Mouse (Mus musculus): ENCODE measurements at regions not wholly inside any gene's neighbourhood (a gene's known extent, or its start where the extent isn't known, plus 50 kb on each side); places are given as distances from the start of the nearest gene placed in this dataset.

DNA sequence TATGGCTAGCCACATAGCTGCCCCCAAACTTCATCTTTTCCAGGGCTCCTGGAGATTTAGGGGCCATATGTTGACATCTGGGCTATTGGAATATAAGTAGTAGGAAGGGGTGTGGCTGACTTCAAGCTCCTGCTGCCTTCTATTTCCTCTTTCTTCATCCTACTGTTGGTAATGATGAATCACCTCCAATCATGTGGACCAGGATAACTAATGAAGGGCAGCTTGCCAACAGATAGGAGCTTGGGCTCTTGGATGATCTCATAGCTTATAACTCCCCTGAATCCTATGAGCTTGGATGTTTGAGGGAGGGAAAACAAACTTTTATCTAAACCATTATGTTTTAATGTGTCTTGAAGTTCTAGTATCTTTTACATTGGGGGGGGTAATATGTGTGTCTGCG lies 92.2 kb upstream of the Tsc22d2 start:
- ATAC-seq (ENCODE audit: extremely low read depth, insufficient number of reproducible peaks, low FRiP score, poor library complexity, severe bottlenecking) = no peak

DNA sequence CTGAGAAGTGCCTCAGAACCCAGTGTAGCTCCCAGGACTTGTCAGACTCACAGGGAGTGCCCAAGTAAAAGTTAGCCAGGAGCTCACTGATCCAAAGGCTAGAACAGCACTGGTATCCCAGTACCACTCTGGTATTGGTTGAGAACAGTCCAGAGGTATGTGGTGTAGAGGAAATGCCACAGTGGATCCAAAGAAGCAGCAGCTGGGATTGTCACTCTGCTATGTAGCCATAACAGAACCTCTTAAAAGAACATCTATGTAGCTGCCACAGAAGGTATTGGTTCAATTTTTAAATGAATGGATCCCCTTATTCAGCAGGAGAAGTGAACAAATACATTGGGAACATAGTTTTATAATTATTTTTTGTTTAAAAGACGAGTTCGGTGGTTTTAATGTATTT lies 86.8 kb upstream of the Tsc22d2 start:
- no peak for ATAC-seq (ENCODE audit: extremely low read depth, insufficient number of reproducible peaks, low FRiP score, poor library complexity, severe bottlenecking)

DNA sequence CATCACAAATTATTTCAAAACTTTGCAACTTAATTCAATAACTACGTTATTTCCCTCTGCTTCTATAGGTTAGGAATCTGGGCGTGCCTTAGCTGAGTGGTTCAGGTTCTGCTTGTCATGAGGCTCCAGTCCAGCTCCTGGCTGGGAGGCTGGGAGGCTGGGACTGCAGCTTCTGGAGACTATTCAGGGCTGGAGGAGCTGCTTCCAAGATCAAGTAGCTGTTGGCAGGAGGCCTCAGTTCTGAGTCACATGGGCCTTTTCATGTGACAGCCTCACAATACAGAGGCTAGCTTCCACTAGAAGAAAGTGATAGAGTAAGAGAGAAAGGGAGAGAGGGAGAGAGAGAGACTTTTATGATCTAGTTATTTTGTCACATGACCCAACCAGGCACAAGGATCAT lies 84.3 kb upstream of the Tsc22d2 start:
- no peak for ATAC-seq (ENCODE audit: extremely low read depth, insufficient number of reproducible peaks, low FRiP score, poor library complexity, severe bottlenecking)

DNA sequence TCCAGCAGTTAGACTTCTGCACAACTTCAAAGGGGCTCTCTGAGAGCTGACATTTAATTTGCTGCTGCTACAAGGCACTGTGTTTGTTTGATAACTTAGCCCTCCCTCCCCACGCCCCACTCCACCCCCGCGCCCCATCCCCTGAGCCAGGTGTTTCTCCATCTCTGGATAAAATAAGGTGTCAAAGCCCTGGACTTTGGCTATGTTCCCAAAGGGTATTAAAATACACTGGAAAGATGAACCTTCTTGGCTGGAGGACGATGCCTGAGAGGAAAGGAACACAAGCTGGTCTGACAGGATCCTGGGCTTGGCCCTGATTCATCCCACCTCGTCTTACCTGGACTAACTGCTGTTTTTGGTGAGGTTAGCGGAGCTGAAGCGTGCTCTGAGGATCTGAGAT lies 80.5 kb upstream of the Tsc22d2 start:
- no peak for ATAC-seq (ENCODE audit: extremely low read depth, insufficient number of reproducible peaks, low FRiP score, poor library complexity, severe bottlenecking)

DNA sequence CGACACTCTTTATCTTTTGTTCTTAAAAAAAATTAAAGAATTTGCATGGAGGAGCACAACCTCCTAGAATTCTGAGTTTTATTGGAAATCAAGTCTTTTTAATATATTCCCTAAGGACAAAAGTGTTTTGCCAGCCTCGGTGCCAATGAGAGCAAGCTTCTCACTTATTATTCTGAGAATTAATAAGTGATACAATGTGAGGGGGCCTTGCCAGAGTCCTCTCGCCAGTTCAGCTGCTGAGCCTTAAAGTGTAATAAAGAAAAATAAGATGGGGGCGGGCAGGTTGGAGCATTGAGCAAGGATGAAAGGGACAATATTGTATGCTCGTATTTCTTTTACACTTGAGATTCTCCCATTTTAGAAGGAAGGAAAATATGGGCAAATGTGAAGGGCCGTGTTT lies 79.2 kb upstream of the Tsc22d2 start:
- no peak for ATAC-seq (ENCODE audit: extremely low read depth, insufficient number of reproducible peaks, low FRiP score, poor library complexity, severe bottlenecking)

DNA sequence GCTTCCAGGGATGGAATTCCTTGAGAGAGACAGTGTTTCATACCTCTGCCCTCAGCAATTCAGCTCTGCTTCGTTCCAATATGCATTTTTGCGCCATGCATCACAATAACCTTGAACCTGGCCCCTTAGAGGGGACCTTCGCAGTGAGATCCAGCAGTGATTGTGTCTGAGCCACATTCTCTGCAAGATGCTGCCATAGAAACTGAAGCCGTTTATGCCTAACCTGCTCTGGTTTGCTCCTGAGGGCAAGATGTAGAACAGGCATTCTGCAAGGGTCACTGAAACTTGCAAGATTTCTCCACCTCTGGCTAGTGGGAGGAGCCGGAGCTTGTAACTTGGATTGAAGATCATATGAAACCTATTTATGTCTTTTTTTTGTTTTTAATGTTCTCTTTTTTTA lies 78.4 kb upstream of the Tsc22d2 start:
- ATAC-seq (ENCODE audit: extremely low read depth, insufficient number of reproducible peaks, low FRiP score, poor library complexity, severe bottlenecking) = no peak

DNA sequence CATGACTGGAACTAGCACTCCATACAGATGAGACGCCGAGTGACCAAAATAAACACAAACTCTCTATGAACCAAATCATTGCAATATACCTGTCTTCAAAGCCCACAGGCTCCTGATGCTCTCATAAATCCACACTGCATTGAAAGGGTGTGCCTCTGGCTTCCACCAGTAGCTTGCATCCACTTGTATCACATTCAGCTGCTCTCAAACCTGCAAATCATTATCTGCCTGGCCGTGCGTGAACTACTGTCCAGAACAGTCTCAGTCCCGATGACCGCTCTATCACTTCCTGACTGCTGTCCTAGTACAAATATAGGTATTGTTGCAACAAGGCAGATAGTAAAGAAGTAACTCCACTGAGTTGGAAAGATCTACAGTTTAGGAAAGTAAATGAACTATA lies 77.9 kb upstream of the Tsc22d2 start:
- no peak for ATAC-seq (ENCODE audit: extremely low read depth, insufficient number of reproducible peaks, low FRiP score, poor library complexity, severe bottlenecking)

DNA sequence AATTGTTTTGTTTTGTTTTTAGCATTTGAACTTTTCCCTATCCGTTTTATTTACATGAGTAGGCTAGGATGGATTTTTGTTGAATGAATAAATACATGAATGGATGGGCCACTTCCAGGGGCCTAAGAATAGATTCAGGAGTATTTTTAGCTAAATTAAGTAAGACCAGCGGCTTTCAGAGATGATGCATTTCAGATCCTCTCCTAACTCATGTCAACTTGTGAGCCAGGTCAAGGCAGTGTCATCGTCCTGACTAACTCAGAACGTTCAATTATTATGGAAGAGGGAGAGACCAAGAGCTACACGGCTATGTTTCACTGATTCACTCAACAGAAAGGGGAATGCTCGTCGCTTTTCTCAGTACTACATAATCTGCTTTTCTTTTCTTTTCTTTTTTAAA lies 75.5 kb upstream of the Tsc22d2 start:
- no peak for ATAC-seq (ENCODE audit: extremely low read depth, insufficient number of reproducible peaks, low FRiP score, poor library complexity, severe bottlenecking)

DNA sequence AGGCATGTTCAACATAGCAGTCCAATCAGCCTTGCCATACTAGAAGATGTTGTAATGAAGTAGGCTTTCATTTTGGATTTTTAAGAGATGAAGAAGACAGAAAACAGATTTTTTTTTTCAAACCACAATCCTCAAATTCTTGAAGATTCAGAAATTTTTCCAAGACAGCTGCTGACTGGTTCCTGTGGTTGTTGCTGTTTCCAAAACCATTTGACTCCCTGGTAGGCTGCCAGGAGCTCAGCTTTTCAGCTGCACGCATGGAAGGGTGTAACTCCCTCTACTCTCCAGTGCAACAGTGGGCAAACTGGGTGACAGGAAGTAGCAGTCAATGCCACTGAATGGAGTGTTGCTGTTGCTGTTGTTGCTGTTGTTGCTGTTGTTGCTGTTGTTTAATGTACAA lies 72.4 kb upstream of the Tsc22d2 start:
- ATAC-seq (ENCODE audit: extremely low read depth, insufficient number of reproducible peaks, low FRiP score, poor library complexity, severe bottlenecking) = no peak

DNA sequence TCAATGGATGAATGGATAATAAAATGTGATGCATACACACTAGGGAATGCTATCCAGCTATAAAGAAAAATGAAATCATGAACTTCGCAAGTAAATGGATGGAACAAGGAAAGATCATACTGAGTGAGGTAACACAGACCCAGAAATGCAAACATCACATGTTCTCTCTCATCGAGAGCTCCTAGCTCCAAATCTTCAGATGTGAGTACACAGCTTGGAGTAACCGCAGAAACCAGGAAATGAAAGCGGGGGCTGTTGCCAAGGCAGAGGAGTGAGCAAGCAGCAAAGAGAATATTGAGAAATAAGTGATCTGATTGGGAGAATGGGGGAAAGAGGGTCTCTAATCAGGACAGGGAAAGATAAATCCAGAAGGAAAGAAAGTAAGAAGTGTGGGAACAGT lies 52.0 kb upstream of the Tsc22d2 start:
- no peak for ATAC-seq (ENCODE audit: extremely low read depth, insufficient number of reproducible peaks, low FRiP score, poor library complexity, severe bottlenecking)

DNA sequence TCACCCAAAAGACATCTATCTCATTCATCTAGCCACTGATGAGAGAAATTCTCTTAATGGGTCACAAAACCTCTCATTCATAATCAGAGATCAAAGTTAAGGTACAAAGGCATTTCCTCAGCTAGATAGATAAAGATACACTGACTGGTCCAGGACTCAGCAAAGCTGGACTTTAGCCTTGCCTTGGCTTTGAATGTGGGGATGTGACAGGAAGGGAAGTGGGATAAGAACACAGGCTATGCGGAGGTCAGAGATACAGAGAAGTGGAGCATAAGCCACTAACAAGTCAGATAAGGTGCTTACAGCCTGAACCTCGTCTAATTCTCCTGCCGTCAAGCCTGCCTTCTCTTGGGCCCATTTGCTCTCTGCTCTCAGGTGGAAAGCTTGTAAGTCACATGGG lies 50.0 kb upstream of the Tsc22d2 start:
- ATAC-seq (ENCODE audit: extremely low read depth, insufficient number of reproducible peaks, low FRiP score, poor library complexity, severe bottlenecking) = no peak
